Mouse (Mus musculus) small intestine, adult 2 months (tissue): ENCODE results near the gene Upk3a.

Experiments
- CTCF ChIP-seq: fragments of 200-500 bp; IDR thresholded peaks from 2 replicates; pipeline ENCODE4 v1.5.1; 2012; ENCODE audit warnings: low read depth, mild to moderate bottlenecking, control low read depth, inconsistent platforms, low read length, moderate library complexity, mixed read lengths; ENCODE audit not compliant: insufficient replicate concordance, insufficient read length; ENCODE audit errors: extremely low read depth
- POLR2A ChIP-seq: fragments of 200-500 bp; IDR thresholded peaks from 2 replicates; pipeline ENCODE4 v1.6.1; 2012; ENCODE audit warnings: low read depth, mild to moderate bottlenecking, control low read depth, inconsistent platforms, low read length, moderate library complexity

DNA sequence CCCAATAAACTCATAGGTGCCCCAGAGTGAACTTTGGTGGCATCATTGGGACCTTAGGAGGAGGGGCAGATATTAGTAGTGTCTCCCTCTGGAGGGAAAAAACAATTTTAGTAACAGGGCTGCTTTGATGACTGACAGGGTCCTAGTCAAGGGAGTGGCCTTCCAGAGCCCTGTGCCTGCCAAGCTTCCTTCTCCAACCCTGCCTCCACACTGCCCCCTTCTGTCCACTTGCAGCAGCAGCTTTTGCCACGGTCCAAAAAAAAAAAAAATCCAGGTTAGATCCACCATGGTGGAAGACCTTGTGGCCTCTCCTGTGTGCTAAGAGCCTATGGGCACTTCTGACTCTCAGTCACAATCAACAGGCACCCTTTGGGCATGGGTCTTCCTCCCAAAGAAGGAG lies 21.0 kb upstream of the Upk3a start:
- TF ChIP-seq POLR2A (no peak), CTCF (peak; percentile 81)
